ENCODE assay signal across 10 mouse cellular contexts in the genomic region with DNA sequence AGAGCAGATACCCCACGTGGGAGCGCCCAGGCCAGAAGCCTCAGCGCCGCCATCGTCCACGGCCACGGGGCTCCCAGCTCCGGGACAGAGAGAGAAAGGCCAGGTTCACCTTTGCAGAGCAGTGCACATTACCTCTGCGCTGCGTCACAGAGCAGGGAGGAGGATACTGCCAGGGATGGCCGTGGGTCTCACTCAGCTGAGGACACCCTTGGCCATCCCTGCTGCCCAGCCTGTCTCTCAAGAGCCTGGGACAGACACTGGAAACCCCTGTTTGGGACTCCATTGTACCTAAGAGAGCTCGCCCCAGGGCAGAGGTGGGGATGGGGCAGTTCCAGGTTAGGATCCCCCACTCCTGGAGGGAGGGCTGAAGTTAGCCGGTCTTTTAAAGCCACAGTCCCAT. TPM values are rescaled to one million over a fixed set of nuclear protein-coding genes. Genes with fewer than 3 reads are reported as not detected.
DNase-seq lines count a peak whose midpoint lies in the region; ATAC-seq lines count a peak whose summit lies in the region.
"Had no signal": no experiment of that assay in that cellular context is flagged by ENCODE, and none has a peak within 500 bp of the region (broad histone marks: within the 10 kb centered on the region; RNA-seq: fewer than 3 reads in every experiment).

A gene (minus strand): TSS at position 101 of the 400 bp plus-strand sequence.

- peaks cover 15% of the 10 kb centered on the region; the same call in 1 of the 2 replicates for H3K4me1 ChIP-seq in heart, embryonic 10.5 days
- no peaks in the 10 kb centered on the region for H3K4me1 ChIP-seq in liver, embryonic 13.5 days (replicated peaks)

- no peak for DNase-seq in heart, embryonic 10.5 days (ENCODE audit: low spot score)
- DNase-seq in heart, postnatal 14 days = no peak
- peak; percentile 21 for DNase-seq in right cerebral cortex, postnatal 4 days
- DNase-seq in right cerebral cortex, postnatal 36 days (ENCODE audit: low spot score in 2 of 2) = no peak
- no peak for DNase-seq in liver, embryonic 13.5 days
- no peak for DNase-seq in adrenal gland, postnatal 14 days
- DNase-seq in spleen, adult 12 weeks (ENCODE audit: low spot score) = no peak
- DNase-seq: adrenal gland, postnatal 36 days had no signal

- H3K36me3 ChIP-seq in heart, embryonic 10.5 days = no peaks in the 10 kb centered on the region
- no peaks in the 10 kb centered on the region for H3K36me3 ChIP-seq in liver, embryonic 13.5 days

- no peak within 1 kb of the TSS for H3K27ac ChIP-seq in heart, embryonic 10.5 days
- H3K27ac ChIP-seq in liver, embryonic 13.5 days = no peak within 1 kb of the TSS

- H3K4me2 ChIP-seq in liver, embryonic 13.5 days = peak within 1 kb of the TSS; percentile 39

- peaks cover 42% of the 10 kb centered on the region for H3K27me3 ChIP-seq in heart, embryonic 10.5 days (ENCODE audit: insufficient read depth, poor library complexity, severe bottlenecking)
- peaks cover 27% of the 10 kb centered on the region for H3K27me3 ChIP-seq in liver, embryonic 13.5 days

- no peak for ATAC-seq in liver, embryonic 13.5 days (ENCODE audit: low read depth)
- no peak for ATAC-seq in inflammation-experienced regulatory T-cells, adult 6 months

- 12% methylated on average over 13 of the region's 13 CpGs for WGBS in heart, embryonic 10.5 days
- WGBS in liver, embryonic 13.5 days (ENCODE audit: insufficient replicate concordance) = 31% methylated on average over 13 of the region's 13 CpGs

- H3K9ac ChIP-seq in liver, embryonic 13.5 days = no peak within 1 kb of the TSS

- H3K9me3 ChIP-seq in heart, embryonic 10.5 days = no peaks in the 10 kb centered on the region
- H3K9me3 ChIP-seq in liver, embryonic 13.5 days (replicated peaks) = no peaks in the 10 kb centered on the region

- intact Hi-C loops in heart, postnatal 14 days (cut with DNase I) = no loop called here

- peak within 1 kb of the TSS; percentile 47 for H3K4me3 ChIP-seq in heart, embryonic 10.5 days
- H3K4me3 ChIP-seq in liver, embryonic 13.5 days (replicated peaks) = peak within 1 kb of the TSS; percentile 21; the same call in 1 of the 2 replicates

RNA-seq across cellular contexts. Expression of the gene that starts here (rescaled TPM):
- polyA plus RNA-seq in heart, embryonic 10.5 days (2016; fragmentation: Nextera tagmentation; extraction: Ambion mirVana) = not detected in 2 replicates
- total RNA-seq in heart, postnatal 14 days (2021) = not detected
- 0.06 TPM in 1 of 2 replicates, not detected in the other for polyA plus RNA-seq in liver, embryonic 13.5 days (2015; fragmentation: Nextera tagmentation; extraction: Ambion mirVana)
- not detected in 2 replicates for total RNA-seq in adrenal gland, postnatal 14 days (2021)
- not detected for polyA plus RNA-seq in inflammation-experienced regulatory T-cells, adult 6 months (2017; shearing (Covaris generic))
- total RNA-seq: adrenal gland, postnatal 36 days had no signal
- polyA plus RNA-seq: liver, embryonic 16.5 days had no signal
